ENCODE assay signal across 15 mouse cellular contexts in genomic region chr3:21888710-21889109, GRCm38 (mm10).
"Had no signal": no experiment of that assay in that cellular context is flagged by ENCODE, and none has a peak within 500 bp of the region (broad histone marks: within the 10 kb centered on the region; RNA-seq: fewer than 3 reads in every experiment).

No protein-coding gene starts in this region.

- H3K4me2 ChIP-seq: neural tube, embryonic 15.5 days; stomach, embryonic 15.5 days had no signal

- H3K4me1 ChIP-seq: stomach, embryonic 15.5 days had no signal

- H3K4me3 ChIP-seq: neural tube, embryonic 15.5 days; stomach, embryonic 15.5 days had no signal

- H3K27me3 ChIP-seq: neural tube, embryonic 15.5 days; stomach, embryonic 15.5 days had no signal

- H3K9me3 ChIP-seq: neural tube, embryonic 15.5 days; stomach, embryonic 15.5 days had no signal

- DNase-seq: retina, postnatal 1 day; right cerebral cortex, adult 18-20 months; right cerebral cortex, postnatal 14 days; right cerebral cortex, postnatal 25 days; right cerebral cortex, postnatal 4 days; spleen, adult 18-20 months; thymus, adult 18-20 months; thymus, adult 2 months; thymus, postnatal 14 days; thymus, postnatal 25 days; thymus, postnatal 36 days; thymus, postnatal 4 days had no signal

- H3K27ac ChIP-seq: neural tube, embryonic 15.5 days; stomach, embryonic 15.5 days; stomach, postnatal 0 days had no signal

- H3K36me3 ChIP-seq: neural tube, embryonic 15.5 days; stomach, embryonic 15.5 days had no signal

- H3K9ac ChIP-seq: neural tube, embryonic 15.5 days; stomach, embryonic 15.5 days had no signal
